Comparison of ENCODE assay signal across 12 mouse cellular contexts in genomic region chrY:90728905-90729256, GRCm38 (mm10). TPM values are rescaled to one million over a fixed set of nuclear protein-coding genes. Genes with fewer than 3 reads are reported as not detected.
DNase-seq lines count a peak whose midpoint lies in the region; ATAC-seq and TF ChIP-seq lines count a peak whose summit lies in the region.
"Not testable (repeated sequence)": the region's sequence is repeated elsewhere in the genome, so short reads cannot be mapped to it uniquely, and the experiment has no call there.
"Had no signal": no experiment of that assay in that cellular context is flagged by ENCODE, and none has a peak within 500 bp of the region (broad histone marks: within the 10 kb centered on the region; RNA-seq: fewer than 3 reads in every experiment).

No protein-coding gene starts in this region.

- H3K27ac ChIP-seq in hindbrain, embryonic 14.5 days; thymus, adult 2 months (ENCODE audit: control insufficient read depth, insufficient read depth, low read length): not testable (repeated sequence)

- not testable (repeated sequence) for H3K4me1 ChIP-seq in hindbrain, embryonic 14.5 days (replicated peaks; ENCODE audit: control insufficient read depth, insufficient read depth, low read length); thymus, adult 2 months (replicated peaks; ENCODE audit: control insufficient read depth, insufficient read depth, low read length)

- H3K4me2 ChIP-seq in hindbrain, embryonic 14.5 days (replicated peaks), result not testable (repeated sequence)

- WGBS in hindbrain, embryonic 14.5 days, result 55% methylated on average over 15 of the region's 17 CpGs
- 89% methylated on average over 17 of the region's 17 CpGs for WGBS in thymus, adult 2 months

- H3K9ac ChIP-seq in hindbrain, embryonic 14.5 days, result not testable (repeated sequence)

- H3K27me3 ChIP-seq in hindbrain, embryonic 14.5 days (ENCODE audit: control insufficient read depth, insufficient read depth, low read length); thymus, adult 2 months (ENCODE audit: control insufficient read depth, insufficient read depth, low read length): not testable (repeated sequence)

- not testable (repeated sequence) for TF ChIP-seq CTCF in thymus, adult 2 months (IDR thresholded peaks at IDR 0.05; ENCODE audit: borderline replicate concordance, control insufficient read depth, extremely low read depth, insufficient read depth, low read length, poor library complexity)

- intact Hi-C loops in left cerebral cortex, postnatal 4 days (cut with DNase I), result not testable (repeated sequence)

- not testable (repeated sequence) for H3K36me3 ChIP-seq in hindbrain, embryonic 14.5 days (replicated peaks; ENCODE audit: control insufficient read depth, insufficient read depth); thymus, adult 2 months (ENCODE audit: control insufficient read depth, insufficient read depth, low read length)

- peak; percentile 48 for DNase-seq in ES-CJ7 (ENCODE audit: low read depth, low spot score)
- DNase-seq in cerebellum, postnatal 14 days, result peak; percentile 27 to 46
- peak; percentile 18 for DNase-seq in forelimb bud, embryonic 11.5 days (ENCODE audit: low read depth, low spot score)
- not testable (repeated sequence) for DNase-seq in hindbrain, embryonic 14.5 days (ENCODE audit: low spot score)
- peak; percentile 24 for DNase-seq in left cerebral cortex, postnatal 4 days
- DNase-seq in thymus, adult 2 months, result peak; percentile 39

- not testable (repeated sequence) for TF ChIP-seq POLR2A in thymus, adult 2 months (IDR thresholded peaks at IDR 0.05; ENCODE audit: control insufficient read depth, extremely low read depth, insufficient read depth, low read length, poor library complexity)

- not testable (repeated sequence) for H3K9me3 ChIP-seq in hindbrain, embryonic 14.5 days (ENCODE audit: control insufficient read depth, low read length)

- not testable (repeated sequence) for H3K4me3 ChIP-seq in hindbrain, embryonic 14.5 days (replicated peaks; ENCODE audit: low read length); thymus, adult 2 months (ENCODE audit: control insufficient read depth, insufficient read depth, low read length)

- ATAC-seq in hindbrain, embryonic 14.5 days (ENCODE audit: low FRiP score), result peak; percentile 80; the same call in 1 of the 2 replicates
- ATAC-seq in megakaryocyte-erythroid progenitor cell, adult 5-6 weeks (replicated peaks; ENCODE audit: low FRiP score, low TSS enrichment, poor library complexity, severe bottlenecking), result peak; percentile 84
- ATAC-seq in neutrophil, adult 5-6 weeks (ENCODE audit: extremely low read depth, insufficient number of reproducible peaks, low FRiP score, poor library complexity, severe bottlenecking), result peak; percentile 43

RNA-seq across cellular contexts. Expression of gene Gm21860, which starts 25.7 kb away (rescaled TPM):
- not detected in 2 replicates for polyA plus RNA-seq in hindbrain, embryonic 14.5 days (2014; fragmentation: Nextera tagmentation; extraction: Ambion mirVana)
- not detected for total RNA-seq in left cerebral cortex, postnatal 4 days (2021)
- not detected in 2 replicates for total RNA-seq in megakaryocyte-erythroid progenitor cell, adult 5-6 weeks (2014; fragmentation: Nextera tagmentation)
- not detected in 2 replicates for total RNA-seq in megakaryocyte-erythroid progenitor cell, adult 5-6 weeks (2017)
- total RNA-seq in neutrophil, adult 5-6 weeks (2017), result not detected in 2 replicates
- polyA plus RNA-seq in thymus, adult 2 months (2012; rRNA removed), result not detected in 2 replicates
- total RNA-seq: adrenal gland, postnatal 4 days; G1E; left cerebral cortex, postnatal 10 days had no signal
- polyA plus RNA-seq: G1E; heart, embryonic 13.5 days had no signal

RNA-seq across cellular contexts. Expression of gene Gm47283, which starts 55.7 kb away (rescaled TPM):
- not detected in 2 replicates for polyA plus RNA-seq in hindbrain, embryonic 14.5 days (2014; fragmentation: Nextera tagmentation; extraction: Ambion mirVana)
- not detected for total RNA-seq in left cerebral cortex, postnatal 4 days (2021)
- not detected in 2 replicates for total RNA-seq in megakaryocyte-erythroid progenitor cell, adult 5-6 weeks (2014; fragmentation: Nextera tagmentation)
- total RNA-seq in megakaryocyte-erythroid progenitor cell, adult 5-6 weeks (2017), result not detected in 2 replicates
- total RNA-seq in neutrophil, adult 5-6 weeks (2017), result not detected in 2 replicates
- polyA plus RNA-seq in thymus, adult 2 months (2012; rRNA removed), result not detected in 2 replicates
- total RNA-seq: adrenal gland, postnatal 4 days; G1E; left cerebral cortex, postnatal 10 days had no signal
- polyA plus RNA-seq: G1E; heart, embryonic 13.5 days had no signal
